Mouse (Mus musculus): ENCODE measurements around the gene Kcnc4. TPM values are rescaled to one million over a fixed set of nuclear protein-coding genes. Genes with fewer than 3 reads are reported as not detected.

Gene Kcnc4
- polyA plus RNA-seq (2011; ENCODE audit: insufficient read length, low read depth, missing spikeins), result not detected in 2 replicates

- TF ChIP-seq POLR2A (IDR thresholded peaks at IDR 0.05; ENCODE audit: low read depth, low read length) (no peak), CTCF (IDR thresholded peaks at IDR 0.05; ENCODE audit: borderline replicate concordance, insufficient read depth, low read length) (no peak)
- peak within 1 kb of the TSS; percentile 11 for H3K4me3 ChIP-seq (ENCODE audit: insufficient read depth, low read length)
- H3K4me1 ChIP-seq (ENCODE audit: control insufficient read depth, insufficient read depth, low read length), result peaks cover 2% of the 10 kb centered on the region; the same call in 1 of the 2 replicates
- no peak within 1 kb of the TSS for H3K27ac ChIP-seq (ENCODE audit: insufficient read depth, low read length)
Observed at GRCm38 (mm10) chr3:107459196-107459772, at the start of gene Kcnc4. Gene Kcnc4, minus strand, starts transcription at chr3:107459552.

DNA sequence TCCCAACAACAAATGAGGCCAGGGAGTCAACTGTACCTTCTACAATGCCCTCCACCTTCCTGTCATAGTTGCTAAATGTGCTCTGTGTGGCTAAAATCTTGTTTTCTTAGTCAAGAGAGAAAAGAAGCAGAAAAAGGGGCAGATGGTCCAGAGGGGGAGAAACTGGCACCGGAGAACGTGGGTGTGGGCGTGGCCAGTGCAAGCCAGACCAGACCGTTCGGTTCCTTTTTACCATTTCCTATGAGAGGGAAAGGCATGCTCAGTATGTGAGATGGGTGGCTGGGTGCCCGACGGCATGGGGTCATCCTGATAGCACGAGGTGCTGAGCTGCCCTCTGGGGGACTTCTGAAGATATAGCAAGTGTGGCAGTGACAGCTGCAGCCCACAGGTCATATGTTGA lies 49.3 kb upstream of the Kcnc4 start:
- no peak for TF ChIP-seq CTCF (IDR thresholded peaks at IDR 0.05; ENCODE audit: borderline replicate concordance, insufficient read depth, low read length)
- TF ChIP-seq POLR2A (IDR thresholded peaks at IDR 0.05; ENCODE audit: low read depth, low read length), result no peak

DNA sequence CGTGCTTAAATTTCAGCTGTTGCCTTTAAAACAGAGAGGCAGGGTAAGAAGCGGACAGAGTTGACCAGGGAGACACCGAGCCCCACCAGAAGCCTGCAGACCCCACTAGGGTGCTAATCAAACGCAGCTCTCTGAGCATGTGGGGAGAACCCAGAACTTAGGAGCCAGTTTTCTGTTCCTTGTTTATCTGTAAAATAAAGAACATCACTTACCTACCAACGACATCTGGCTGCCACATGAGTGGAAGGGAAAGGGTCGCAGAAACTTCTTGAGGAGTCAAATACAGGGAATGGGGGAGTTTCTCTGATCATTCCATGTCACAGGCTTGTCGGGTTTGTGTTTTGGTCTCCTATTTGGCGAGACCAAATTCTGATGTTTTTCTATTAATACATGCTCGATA lies 48.6 kb upstream of the Kcnc4 start:
- H3K27ac ChIP-seq (ENCODE audit: insufficient read depth, low read length), result no peak overlapping the region

More for the DNA sequence above, 49.3 kb upstream of the Kcnc4 start:
- Histone ChIP-seq H3K4me1 (ENCODE audit: control insufficient read depth, insufficient read depth, low read length) (0 out of 2 replicates have a peak, but pooled peaks cover 2% of the 10 kb centered on the region), H3K27ac (ENCODE audit: insufficient read depth, low read length) (no peak overlapping the region), H3K4me3 (ENCODE audit: insufficient read depth, low read length) (no peak overlapping the region)

DNA sequence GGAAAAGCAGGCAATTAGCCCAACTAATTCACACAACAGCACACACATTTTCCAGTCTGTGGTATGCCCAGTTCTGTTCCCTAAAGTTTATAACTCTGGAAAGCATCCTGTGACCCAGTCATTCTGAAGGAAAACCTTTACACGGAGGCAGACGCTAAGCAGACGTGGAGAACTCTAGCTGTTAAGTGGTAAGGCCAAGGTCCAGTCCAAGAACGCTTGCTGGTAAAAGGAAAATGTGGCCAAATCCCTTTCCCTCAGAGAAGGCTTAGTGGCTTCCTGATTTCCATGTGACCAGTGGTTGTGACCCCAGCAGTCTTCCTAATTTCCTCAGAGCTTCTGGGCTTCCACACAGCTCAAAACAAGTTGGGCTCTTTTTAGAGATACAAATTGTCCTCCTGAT lies 47.2 kb upstream of the Kcnc4 start:
- Histone ChIP-seq H3K4me3 (ENCODE audit: insufficient read depth, low read length) (no peak overlapping the region), H3K4me1 (ENCODE audit: control insufficient read depth, insufficient read depth, low read length) (0 out of 2 replicates have a peak, but pooled peaks cover 2% of the 10 kb centered on the region), H3K27ac (ENCODE audit: insufficient read depth, low read length) (no peak overlapping the region)
- TF ChIP-seq CTCF (IDR thresholded peaks at IDR 0.05; ENCODE audit: borderline replicate concordance, insufficient read depth, low read length), result no peak
- no peak for TF ChIP-seq POLR2A (IDR thresholded peaks at IDR 0.05; ENCODE audit: low read depth, low read length)

More for the DNA sequence above, 48.6 kb upstream of the Kcnc4 start:
- TF ChIP-seq POLR2A (IDR thresholded peaks at IDR 0.05; ENCODE audit: low read depth, low read length) (no peak), CTCF (IDR thresholded peaks at IDR 0.05; ENCODE audit: borderline replicate concordance, insufficient read depth, low read length) (no peak)
- Histone ChIP-seq H3K4me3 (ENCODE audit: insufficient read depth, low read length) (no peak overlapping the region), H3K4me1 (ENCODE audit: control insufficient read depth, insufficient read depth, low read length) (0 out of 2 replicates have a peak, but pooled peaks cover 2% of the 10 kb centered on the region)

DNA sequence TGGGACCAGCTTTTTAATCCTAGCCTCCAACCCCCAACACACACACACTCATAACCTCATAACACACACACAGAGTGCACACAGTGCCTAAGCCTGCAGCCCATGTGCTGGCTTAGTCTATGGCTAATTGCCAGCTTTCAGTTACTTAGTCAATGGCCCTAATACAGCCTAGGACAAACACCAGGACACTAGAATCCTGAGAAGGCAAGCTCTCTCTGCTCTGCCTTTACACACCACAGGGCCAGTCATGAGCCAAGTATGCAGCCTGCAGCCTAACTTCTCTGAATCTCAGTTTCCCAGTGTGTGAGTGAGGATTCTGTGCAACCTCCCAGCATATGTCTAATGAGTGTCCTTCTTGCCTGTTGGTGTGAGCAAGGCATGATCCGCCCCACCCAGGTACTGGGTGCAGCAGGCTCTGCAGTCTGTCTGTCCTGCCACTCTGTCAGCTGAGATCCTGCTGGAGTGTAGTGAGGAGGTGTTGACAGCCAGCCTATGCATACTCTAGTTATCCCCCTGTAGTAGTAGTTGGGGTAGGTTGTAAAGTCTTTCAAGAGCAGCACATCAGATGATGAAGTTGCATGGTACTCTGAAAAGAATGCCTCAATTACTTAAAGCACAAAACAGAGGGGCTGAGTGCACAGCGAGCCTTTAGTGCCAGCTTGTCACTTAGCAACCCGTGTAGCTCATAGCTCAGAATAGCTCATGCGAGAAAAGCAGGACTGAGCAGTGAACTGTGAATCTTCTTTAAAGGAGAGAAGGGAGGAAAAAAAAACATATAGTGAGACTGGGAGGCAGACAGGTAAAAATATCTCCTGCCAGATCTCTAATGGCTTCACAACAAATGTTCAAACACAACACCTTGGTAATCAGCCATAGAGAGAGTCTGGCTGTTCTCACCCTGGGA lies 46.4 kb upstream of the Kcnc4 start:
- H3K4me3 ChIP-seq (ENCODE audit: insufficient read depth, low read length), result no peak overlapping the region
- H3K4me1 ChIP-seq (ENCODE audit: control insufficient read depth, insufficient read depth, low read length), result 0 out of 2 replicates have a peak, but pooled peaks cover 2% of the 10 kb centered on the region
- no peak overlapping the region for H3K27ac ChIP-seq (ENCODE audit: insufficient read depth, low read length)
- TF ChIP-seq CTCF (IDR thresholded peaks at IDR 0.05; ENCODE audit: borderline replicate concordance, insufficient read depth, low read length) (no peak), POLR2A (IDR thresholded peaks at IDR 0.05; ENCODE audit: low read depth, low read length) (no peak)

GRCm38 (mm10) chr3:107504542-107504941 lies 45.2 kb upstream of the Kcnc4 start:
- Histone ChIP-seq H3K4me1 (ENCODE audit: control insufficient read depth, insufficient read depth, low read length) (0 out of 2 replicates have a peak, but pooled peaks cover 2% of the 10 kb centered on the region), H3K4me3 (ENCODE audit: insufficient read depth, low read length) (no peak overlapping the region), H3K27ac (ENCODE audit: insufficient read depth, low read length) (no peak overlapping the region)
- TF ChIP-seq POLR2A (IDR thresholded peaks at IDR 0.05; ENCODE audit: low read depth, low read length) (no peak), CTCF (IDR thresholded peaks at IDR 0.05; ENCODE audit: borderline replicate concordance, insufficient read depth, low read length) (no peak)

DNA sequence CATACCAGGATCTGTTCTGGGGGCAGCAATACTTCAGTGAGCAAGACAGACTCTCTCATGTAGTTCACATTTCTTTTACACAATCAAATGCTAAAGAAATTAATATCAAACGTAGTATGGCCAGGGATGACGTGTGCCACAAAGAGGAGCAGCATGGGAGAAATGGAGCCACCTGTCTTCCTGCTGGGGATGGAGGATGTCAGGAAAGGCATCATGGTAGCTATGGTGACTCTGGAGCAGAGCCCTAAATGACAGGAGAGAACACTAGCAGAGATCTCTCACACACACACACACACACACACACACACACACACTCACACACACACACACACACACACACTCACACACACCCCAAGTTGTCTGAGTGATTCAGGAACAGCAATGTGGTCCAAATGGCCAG lies 44.4 kb upstream of the Kcnc4 start:
- Histone ChIP-seq H3K27ac (ENCODE audit: insufficient read depth, low read length) (no peak overlapping the region), H3K4me1 (ENCODE audit: control insufficient read depth, insufficient read depth, low read length) (0 out of 2 replicates have a peak, but pooled peaks cover 2% of the 10 kb centered on the region), H3K4me3 (ENCODE audit: insufficient read depth, low read length) (no peak overlapping the region)
- TF ChIP-seq CTCF (IDR thresholded peaks at IDR 0.05; ENCODE audit: borderline replicate concordance, insufficient read depth, low read length), result no peak
- no peak for TF ChIP-seq POLR2A (IDR thresholded peaks at IDR 0.05; ENCODE audit: low read depth, low read length)

DNA sequence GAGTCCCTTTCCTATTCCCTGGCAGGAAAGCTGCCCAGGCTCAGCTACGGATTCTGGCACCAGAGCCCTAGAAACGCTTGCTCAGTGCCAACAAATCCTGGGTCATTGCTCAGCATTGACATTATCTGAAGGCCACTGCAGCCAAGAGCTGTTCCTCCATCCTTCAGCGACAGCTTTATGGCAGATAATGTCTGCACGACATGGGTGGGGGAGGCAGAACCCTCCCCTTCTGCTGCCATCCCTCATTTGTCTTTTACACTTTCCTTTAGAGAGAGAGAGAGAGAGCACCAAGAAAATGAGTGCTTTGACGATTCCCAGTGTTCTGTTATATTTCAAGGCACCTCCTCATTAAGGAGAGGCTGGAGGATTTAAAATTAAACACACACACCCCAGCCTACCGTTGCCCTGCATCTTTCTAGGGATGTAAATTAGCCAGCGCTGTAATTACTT lies 42.4 kb upstream of the Kcnc4 start:
- no peak overlapping the region for H3K4me3 ChIP-seq (ENCODE audit: insufficient read depth, low read length)
- 0 out of 2 replicates have a peak, but pooled peaks cover 2% of the 10 kb centered on the region for H3K4me1 ChIP-seq (ENCODE audit: control insufficient read depth, insufficient read depth, low read length)
- TF ChIP-seq CTCF (IDR thresholded peaks at IDR 0.05; ENCODE audit: borderline replicate concordance, insufficient read depth, low read length) (no peak), POLR2A (IDR thresholded peaks at IDR 0.05; ENCODE audit: low read depth, low read length) (no peak)
- H3K27ac ChIP-seq (ENCODE audit: insufficient read depth, low read length), result no peak overlapping the region

- H3K4me3 ChIP-seq (ENCODE audit: insufficient read depth, low read length), result no peak overlapping the region
- TF ChIP-seq POLR2A (IDR thresholded peaks at IDR 0.05; ENCODE audit: low read depth, low read length), result no peak
- no peak for TF ChIP-seq CTCF (IDR thresholded peaks at IDR 0.05; ENCODE audit: borderline replicate concordance, insufficient read depth, low read length)
- H3K27ac ChIP-seq (ENCODE audit: insufficient read depth, low read length), result no peak overlapping the region
- H3K4me1 ChIP-seq (ENCODE audit: control insufficient read depth, insufficient read depth, low read length), result 0 out of 2 replicates have a peak, but pooled peaks cover under 1% of the 10 kb centered on the region
Observed at GRCm38 (mm10) chr3:107500301-107500700, 40.9 kb upstream of the Kcnc4 start.
